Mouse (Mus musculus) heart, adult 2 months (tissue): Measurements from ENCODE around the gene 6430571L13Rik.
A peak's percentile ranks its signal among the peaks of the same experiment; 100 is the strongest.

Experiments used
- CTCF ChIP-seq: fragments of 200-600 bp; IDR thresholded peaks from 2 replicates; pipeline ENCODE4 v1.8.1; 2022; ENCODE audit warnings: antibody characterized with exemption, mild to moderate bottlenecking, moderate library complexity
- EP300 ChIP-seq: fragments of 200-500 bp; IDR thresholded peaks from 2 replicates; pipeline ENCODE4 v1.6.1; 2011; ENCODE audit warnings: low read depth, low read length, control low read depth; ENCODE audit not compliant: insufficient read depth
- POLR2A ChIP-seq: fragments of 200-500 bp; IDR thresholded peaks from 2 replicates; pipeline ENCODE4 v1.6.1; 2011; ENCODE audit warnings: mild to moderate bottlenecking, low read depth, low read length, control low read depth; ENCODE audit not compliant: insufficient read depth

DNA sequence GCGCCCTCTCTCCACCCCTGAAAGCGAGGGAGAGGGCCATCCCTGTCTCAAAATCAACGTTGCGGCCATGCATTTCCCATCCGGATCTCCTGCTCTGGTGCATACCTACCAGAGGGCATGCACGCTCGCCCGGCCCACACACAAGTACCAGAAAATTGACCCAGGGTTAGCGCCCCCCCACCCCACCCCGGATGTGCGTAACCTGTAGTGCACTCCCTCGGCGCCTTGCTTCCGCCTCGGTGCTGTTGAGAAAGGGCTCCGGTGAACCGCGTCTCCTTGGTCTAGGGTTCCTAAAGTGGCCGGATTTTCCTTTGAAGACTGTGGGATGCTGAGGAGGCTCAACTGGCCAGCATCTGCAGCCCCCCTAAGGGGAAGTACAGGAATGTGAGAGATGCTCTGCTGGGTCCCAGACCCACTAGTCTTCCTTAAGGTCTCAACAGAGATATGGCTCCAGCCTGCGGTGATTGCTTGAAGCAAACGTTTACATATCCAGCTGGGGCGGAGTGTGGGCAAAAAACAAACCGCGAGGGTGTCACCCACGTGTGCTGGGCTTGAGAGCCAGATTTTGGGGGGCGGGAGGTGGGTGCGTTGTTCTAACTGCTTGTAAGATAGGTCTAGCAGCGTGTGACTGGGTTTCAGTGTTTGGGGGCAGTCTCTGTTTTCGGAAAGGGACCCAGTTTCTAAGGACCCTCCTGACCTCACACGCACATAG lies 2.1 kb upstream of the 6430571L13Rik start, which contains the start of gene Hemk1:
- TF ChIP-seq CTCF (peak; percentile 6; the same call in 1 of the 2 replicates), POLR2A (peak; percentile 86), EP300 (0 out of 2 replicates have a peak, but pooled peaks have one; percentile 58)
